Mouse (Mus musculus): ENCODE data around the gene Itga3. TPM values are rescaled to one million over a fixed set of nuclear protein-coding genes. Genes with fewer than 3 reads are reported as not detected.

Gene Itga3
- polyA plus RNA-seq, 1 experiment, result 17.1 TPM

GRCm38 (mm10) chr11:95037306-95037705, 39.3 kb downstream of the Itga3 start:
- Histone ChIP-seq H3K36me3 (ENCODE audit: control insufficient read depth, insufficient read depth, low read length) (no peaks in the 10 kb centered on the region), H3K4me3 (ENCODE audit: control insufficient read depth, insufficient read depth, low read length) (no peak overlapping the region), H3K27ac (ENCODE audit: control insufficient read depth, insufficient read depth, low read length) (no peak overlapping the region), H3K4me1 (replicated peaks; ENCODE audit: control insufficient read depth, insufficient read depth, low read length) (peaks cover 12% of the 10 kb centered on the region), H3K27me3 (ENCODE audit: control insufficient read depth, insufficient read depth, low read length) (no peaks in the 10 kb centered on the region)
- DNase-seq, result no peak
- 90% methylated on average over 6 of the region's 6 CpGs for WGBS
- TF ChIP-seq POLR2A (IDR thresholded peaks at IDR 0.05; ENCODE audit: control insufficient read depth, extremely low read depth, insufficient read depth, low read length, poor library complexity) (no peak), CTCF (IDR thresholded peaks at IDR 0.05; ENCODE audit: borderline replicate concordance, control insufficient read depth, extremely low read depth, insufficient read depth, low read length, poor library complexity) (no peak)

- DNase-seq, result no peak
- H3K4me3 ChIP-seq (ENCODE audit: control insufficient read depth, insufficient read depth, low read length), result no peak overlapping the region
- no peak overlapping the region for H3K27ac ChIP-seq (ENCODE audit: control insufficient read depth, insufficient read depth, low read length)
- TF ChIP-seq POLR2A (IDR thresholded peaks at IDR 0.05; ENCODE audit: control insufficient read depth, extremely low read depth, insufficient read depth, low read length, poor library complexity) (no peak), CTCF (IDR thresholded peaks at IDR 0.05; ENCODE audit: borderline replicate concordance, control insufficient read depth, extremely low read depth, insufficient read depth, low read length, poor library complexity) (no peak)
- no peaks in the 10 kb centered on the region for H3K27me3 ChIP-seq (ENCODE audit: control insufficient read depth, insufficient read depth, low read length)
- H3K36me3 ChIP-seq (ENCODE audit: control insufficient read depth, insufficient read depth, low read length), result no peaks in the 10 kb centered on the region
- WGBS, result 96% methylated on average over 5 of the region's 5 CpGs
- peaks cover 9% of the 10 kb centered on the region for H3K4me1 ChIP-seq (replicated peaks; ENCODE audit: control insufficient read depth, insufficient read depth, low read length)
These were observed 40.1 kb downstream of the Itga3 start for GRCm38 (mm10) chr11:95036521-95036920.

- Histone ChIP-seq H3K27ac (ENCODE audit: control insufficient read depth, insufficient read depth, low read length) (no peak overlapping the region), H3K36me3 (ENCODE audit: control insufficient read depth, insufficient read depth, low read length) (no peaks in the 10 kb centered on the region), H3K4me1 (replicated peaks; ENCODE audit: control insufficient read depth, insufficient read depth, low read length) (no peaks in the 10 kb centered on the region), H3K4me3 (ENCODE audit: control insufficient read depth, insufficient read depth, low read length) (no peak overlapping the region), H3K27me3 (ENCODE audit: control insufficient read depth, insufficient read depth, low read length) (no peaks in the 10 kb centered on the region)
- 85% methylated on average over 10 of the region's 10 CpGs for WGBS
- TF ChIP-seq CTCF (IDR thresholded peaks at IDR 0.05; ENCODE audit: borderline replicate concordance, control insufficient read depth, extremely low read depth, insufficient read depth, low read length, poor library complexity) (no peak), POLR2A (IDR thresholded peaks at IDR 0.05; ENCODE audit: control insufficient read depth, extremely low read depth, insufficient read depth, low read length, poor library complexity) (no peak)
- DNase-seq, result no peak
These were observed 41.7 kb downstream of the Itga3 start for GRCm38 (mm10) chr11:95034902-95035301.

GRCm38 (mm10) chr11:95033617-95034016, 43.0 kb downstream of the Itga3 start:
- 93% methylated on average over 14 of the region's 14 CpGs for WGBS
- no peaks in the 10 kb centered on the region for H3K27me3 ChIP-seq (ENCODE audit: control insufficient read depth, insufficient read depth, low read length)
- no peaks in the 10 kb centered on the region for H3K4me1 ChIP-seq (replicated peaks; ENCODE audit: control insufficient read depth, insufficient read depth, low read length)
- TF ChIP-seq CTCF (IDR thresholded peaks at IDR 0.05; ENCODE audit: borderline replicate concordance, control insufficient read depth, extremely low read depth, insufficient read depth, low read length, poor library complexity) (no peak), POLR2A (IDR thresholded peaks at IDR 0.05; ENCODE audit: control insufficient read depth, extremely low read depth, insufficient read depth, low read length, poor library complexity) (no peak)
- H3K36me3 ChIP-seq (ENCODE audit: control insufficient read depth, insufficient read depth, low read length), result no peaks in the 10 kb centered on the region
- H3K27ac ChIP-seq (ENCODE audit: control insufficient read depth, insufficient read depth, low read length), result no peak overlapping the region
- no peak overlapping the region for H3K4me3 ChIP-seq (ENCODE audit: control insufficient read depth, insufficient read depth, low read length)
- no peak for DNase-seq

GRCm38 (mm10) chr11:95032945-95033344, 43.7 kb downstream of the Itga3 start:
- no peaks in the 10 kb centered on the region for H3K27me3 ChIP-seq (ENCODE audit: control insufficient read depth, insufficient read depth, low read length)
- H3K27ac ChIP-seq (ENCODE audit: control insufficient read depth, insufficient read depth, low read length), result no peak overlapping the region
- no peaks in the 10 kb centered on the region for H3K36me3 ChIP-seq (ENCODE audit: control insufficient read depth, insufficient read depth, low read length)
- no peak for TF ChIP-seq POLR2A (IDR thresholded peaks at IDR 0.05; ENCODE audit: control insufficient read depth, extremely low read depth, insufficient read depth, low read length, poor library complexity)
- TF ChIP-seq CTCF (IDR thresholded peaks at IDR 0.05; ENCODE audit: borderline replicate concordance, control insufficient read depth, extremely low read depth, insufficient read depth, low read length, poor library complexity), result no peak
- DNase-seq, result no peak
- no peaks in the 10 kb centered on the region for H3K4me1 ChIP-seq (replicated peaks; ENCODE audit: control insufficient read depth, insufficient read depth, low read length)
- no peak overlapping the region for H3K4me3 ChIP-seq (ENCODE audit: control insufficient read depth, insufficient read depth, low read length)
- 85% methylated on average over 6 of the region's 6 CpGs for WGBS

GRCm38 (mm10) chr11:95027850-95028470, 48.6 kb downstream of the Itga3 start:
- WGBS, result 94% methylated on average over 13 of the region's 13 CpGs
- H3K36me3 ChIP-seq (ENCODE audit: control insufficient read depth, insufficient read depth, low read length), result no peaks in the 10 kb centered on the region
- DNase-seq, result no peak
- no peak overlapping the region for H3K4me3 ChIP-seq (ENCODE audit: control insufficient read depth, insufficient read depth, low read length)
- no peaks in the 10 kb centered on the region for H3K4me1 ChIP-seq (replicated peaks; ENCODE audit: control insufficient read depth, insufficient read depth, low read length)
- H3K27ac ChIP-seq (ENCODE audit: control insufficient read depth, insufficient read depth, low read length), result no peak overlapping the region
- TF ChIP-seq POLR2A (IDR thresholded peaks at IDR 0.05; ENCODE audit: control insufficient read depth, extremely low read depth, insufficient read depth, low read length, poor library complexity) (no peak), CTCF (IDR thresholded peaks at IDR 0.05; ENCODE audit: borderline replicate concordance, control insufficient read depth, extremely low read depth, insufficient read depth, low read length, poor library complexity) (no peak)
- H3K27me3 ChIP-seq (ENCODE audit: control insufficient read depth, insufficient read depth, low read length), result no peaks in the 10 kb centered on the region

- H3K36me3 ChIP-seq (ENCODE audit: control insufficient read depth, insufficient read depth, low read length), result no peaks in the 10 kb centered on the region
These were observed 49.8 kb downstream of the Itga3 start for GRCm38 (mm10) chr11:95026849-95027248.

More at GRCm38 (mm10) chr11:95026849-95027248, 49.8 kb downstream of the Itga3 start:
- no peak for DNase-seq
- no peaks in the 10 kb centered on the region for H3K4me1 ChIP-seq (replicated peaks; ENCODE audit: control insufficient read depth, insufficient read depth, low read length)
- TF ChIP-seq POLR2A (IDR thresholded peaks at IDR 0.05; ENCODE audit: control insufficient read depth, extremely low read depth, insufficient read depth, low read length, poor library complexity), result no peak
- TF ChIP-seq CTCF (IDR thresholded peaks at IDR 0.05; ENCODE audit: borderline replicate concordance, control insufficient read depth, extremely low read depth, insufficient read depth, low read length, poor library complexity), result no peak
- no peak overlapping the region for H3K4me3 ChIP-seq (ENCODE audit: control insufficient read depth, insufficient read depth, low read length)
- no peaks in the 10 kb centered on the region for H3K27me3 ChIP-seq (ENCODE audit: control insufficient read depth, insufficient read depth, low read length)
- H3K27ac ChIP-seq (ENCODE audit: control insufficient read depth, insufficient read depth, low read length), result no peak overlapping the region
- WGBS, result 86% methylated on average over 6 of the region's 6 CpGs

Data from thymus, adult 2 months (tissue).